Mouse (Mus musculus): ENCODE measurements around the gene Rhoc.

The Rhoc gene

DNA sequence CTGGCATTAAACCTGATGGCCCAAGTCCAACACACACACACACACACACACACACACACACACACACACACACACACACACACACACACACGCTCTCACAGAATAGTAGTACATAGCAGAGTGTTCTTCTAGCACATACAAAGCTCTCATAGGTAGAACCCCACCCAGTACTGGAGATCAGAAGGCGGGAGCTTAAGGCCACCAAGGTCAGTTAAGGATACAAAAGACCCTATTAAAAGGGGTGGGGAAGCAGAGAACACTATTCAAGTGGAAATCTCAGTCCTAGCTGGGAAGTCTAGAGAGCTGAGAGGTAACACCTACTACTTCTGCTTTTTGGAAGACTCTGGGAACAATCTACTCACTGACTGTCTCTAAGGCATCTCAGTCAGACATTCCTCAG lies 27.2 kb downstream of the Rhoc start:
- no peak for DNase-seq (ENCODE audit: low read depth, low spot score)

DNA sequence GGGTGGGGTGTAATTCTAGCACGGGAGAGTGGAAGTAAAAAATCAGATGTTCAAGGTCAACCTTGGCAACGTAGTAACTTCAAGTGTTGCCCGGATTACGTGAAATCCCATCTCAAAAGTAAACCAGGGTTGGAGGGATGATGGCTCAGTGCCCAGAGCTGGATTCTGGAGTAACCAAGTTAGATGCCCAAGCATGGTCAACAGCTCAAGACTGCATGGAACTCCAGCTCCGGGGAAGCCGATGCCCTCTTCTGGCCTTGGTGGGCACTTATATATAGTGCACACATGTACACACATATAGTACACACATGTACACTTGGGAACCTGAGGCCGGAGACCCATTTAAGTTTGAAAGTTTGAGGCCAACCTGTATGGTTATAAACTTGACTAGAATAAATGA lies 28.0 kb downstream of the Rhoc start:
- no peak for DNase-seq (ENCODE audit: low read depth, low spot score)

DNA sequence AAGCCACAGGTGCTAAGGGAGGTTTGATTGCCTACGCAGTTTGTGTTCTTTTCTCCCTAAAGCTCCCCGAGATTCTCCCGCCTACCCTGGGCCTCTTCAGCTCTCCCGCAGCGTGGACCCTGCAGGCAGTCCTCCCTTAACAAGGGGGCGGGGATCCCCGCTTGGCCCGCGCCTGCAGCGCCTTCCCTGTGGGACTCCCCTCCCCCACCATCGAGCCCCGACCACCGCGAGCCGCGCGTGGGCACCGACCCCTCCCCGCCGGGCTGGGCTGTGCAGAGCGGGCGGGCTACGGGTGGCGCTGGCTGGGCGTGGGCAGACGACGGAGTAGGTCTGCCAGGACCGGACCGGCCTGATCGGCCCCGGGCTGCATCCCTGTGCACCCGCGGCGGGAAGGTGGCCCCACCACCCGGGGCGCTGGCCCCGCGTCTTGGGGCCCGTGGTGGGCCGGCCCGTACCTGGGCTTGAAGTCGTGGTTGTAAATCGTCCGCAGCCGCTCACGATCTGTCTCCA lies 29.4 kb downstream of the Rhoc start:
- DNase-seq (ENCODE audit: low read depth, low spot score) = peak; percentile 62

DNA sequence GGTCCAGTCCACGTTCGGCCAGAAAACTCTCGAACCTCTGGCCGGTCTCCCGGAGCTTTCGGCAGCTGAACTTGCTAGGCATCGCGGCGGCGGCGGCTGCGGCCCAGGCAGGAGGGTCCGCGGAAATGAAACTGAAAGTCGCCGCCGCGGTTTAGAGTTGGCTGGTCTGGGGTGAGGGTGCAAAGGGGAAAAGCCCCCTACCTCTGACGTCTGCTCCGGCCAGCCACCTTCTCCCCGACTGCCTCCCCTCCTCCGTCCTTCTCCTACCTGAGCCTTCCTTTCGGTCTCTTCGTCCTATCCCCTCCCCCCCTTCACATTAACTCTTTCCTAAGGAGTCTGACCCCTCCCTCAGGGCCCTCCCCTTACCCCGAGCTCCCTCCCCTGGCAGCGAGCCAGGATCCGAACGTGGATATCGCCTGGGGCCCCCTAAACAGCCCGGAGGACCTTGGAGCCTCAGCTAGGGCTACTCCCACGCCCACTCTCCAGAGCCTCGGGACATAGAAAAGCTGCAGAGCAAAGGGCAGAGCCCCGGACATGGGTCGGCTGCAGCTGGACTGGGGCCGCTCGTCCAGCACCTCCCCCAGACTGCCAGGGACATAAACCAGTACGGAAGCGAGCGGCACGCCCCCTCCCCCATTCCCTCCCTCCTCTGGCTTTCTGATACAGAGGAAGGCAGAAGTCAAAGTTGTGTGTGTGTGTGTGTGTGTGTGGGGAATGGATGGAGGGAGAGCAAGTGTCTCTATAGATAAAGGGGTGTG lies 30.0 kb downstream of the Rhoc start, which contains the start of gene Mov10:
Gene Mov10, minus strand, starts transcription at position 573 of the 758 bp plus-strand sequence.
- peak; percentile 86 for DNase-seq (ENCODE audit: low read depth, low spot score)

DNA sequence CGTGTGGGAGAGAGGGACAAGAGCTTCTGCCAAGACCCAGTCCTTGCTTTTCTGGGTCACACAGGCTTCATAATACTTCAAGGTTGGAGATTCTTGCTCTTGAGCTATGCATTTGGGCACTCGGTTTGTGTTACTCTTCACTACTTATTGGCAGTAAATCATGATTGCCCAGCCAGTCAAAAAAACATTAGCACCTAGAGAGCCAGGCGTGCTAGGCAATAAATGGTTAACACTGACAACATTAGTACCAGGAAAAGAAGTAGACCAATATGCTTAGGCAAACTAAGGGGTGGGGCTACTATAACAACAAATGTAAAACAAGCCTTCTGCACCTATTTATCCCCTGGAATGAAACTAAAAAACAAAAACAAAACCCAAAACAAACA lies 30.6 kb downstream of the Rhoc start:
- DNase-seq (ENCODE audit: low read depth, low spot score) = no peak

DNA sequence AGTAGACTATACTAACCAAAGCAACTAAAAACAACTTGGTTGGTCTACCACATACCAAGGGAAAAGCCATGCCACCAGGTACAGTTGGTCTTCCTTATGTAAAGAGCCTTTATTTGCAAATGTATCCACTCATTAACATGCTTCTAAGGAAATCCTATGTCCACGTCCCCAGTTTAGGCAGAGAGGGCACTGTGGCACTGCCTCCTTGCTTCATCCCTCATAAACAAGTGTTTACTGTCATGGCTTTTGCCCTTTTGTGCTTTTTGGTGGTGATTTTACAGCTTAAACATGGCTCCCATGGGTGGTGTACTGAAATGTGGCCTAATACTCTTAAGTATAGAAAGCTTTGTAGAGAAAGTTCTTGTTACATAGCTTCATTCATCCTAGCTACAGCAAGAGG lies 32.3 kb downstream of the Rhoc start:
- no peak for DNase-seq (ENCODE audit: low read depth, low spot score)

DNA sequence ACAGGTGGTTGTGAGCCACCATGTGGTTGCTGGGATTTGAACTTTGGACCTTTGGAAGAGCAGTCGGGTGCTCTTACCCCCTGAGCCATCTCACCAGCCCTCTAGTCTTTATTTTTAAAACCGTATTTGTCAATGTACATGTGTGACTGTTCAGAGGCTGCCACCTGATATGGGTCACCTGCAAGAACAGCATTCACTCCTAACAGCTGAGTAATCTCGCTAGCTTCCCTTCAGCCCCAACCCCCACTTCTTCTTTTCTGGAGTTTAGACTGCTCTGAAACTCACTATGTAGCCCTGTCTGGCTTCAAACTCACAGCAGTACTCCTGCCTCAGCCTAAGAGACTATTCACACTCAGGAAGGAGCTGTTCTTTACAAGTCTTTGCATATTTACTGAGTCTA lies 34.2 kb downstream of the Rhoc start:
- peak; percentile 77 for DNase-seq (ENCODE audit: low read depth, low spot score)

DNA sequence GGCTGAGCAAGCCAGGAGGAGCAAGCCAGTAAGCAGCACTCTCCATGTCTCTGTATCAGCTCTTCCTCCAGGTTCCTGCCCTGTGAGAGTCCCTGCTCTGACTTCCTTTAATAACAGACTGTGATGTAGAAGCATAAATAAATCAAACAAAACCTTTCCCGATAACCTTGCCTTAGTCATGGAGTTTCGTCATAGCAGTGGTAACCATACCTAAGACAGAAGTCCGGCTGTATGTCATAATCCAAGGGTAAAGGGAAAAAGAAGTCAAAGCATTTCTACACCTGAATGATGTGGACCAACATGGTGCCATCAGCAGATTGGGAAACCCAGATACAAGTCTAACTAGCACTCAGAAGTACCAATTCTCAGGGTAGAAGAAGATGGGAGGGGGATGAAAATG lies 47.6 kb downstream of the Rhoc start:
- no peak for DNase-seq (ENCODE audit: low read depth, low spot score)

DNA sequence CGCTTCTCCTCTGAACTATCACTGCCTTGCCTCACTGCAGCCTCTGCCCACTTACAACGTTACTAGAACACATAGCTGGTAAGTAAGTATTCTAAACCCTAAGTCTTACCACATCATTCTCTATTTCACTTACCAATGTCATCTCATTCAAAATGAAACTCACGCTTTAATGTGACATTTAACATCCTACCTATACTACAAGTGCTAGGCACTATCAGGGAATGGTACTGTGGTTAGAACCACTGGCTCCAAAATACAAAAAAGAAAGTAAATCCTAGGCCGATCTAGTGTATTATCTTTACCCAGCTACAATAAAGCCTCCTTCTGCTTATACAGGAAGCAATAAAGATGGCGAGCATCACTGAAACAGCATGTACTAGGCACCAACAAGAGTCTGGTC lies 52.9 kb downstream of the Rhoc start:
- DNase-seq (ENCODE audit: low read depth, low spot score) = no peak
